Mouse (Mus musculus): ENCODE results near the gene Ehd4. TPM values are rescaled to one million over a fixed set of nuclear protein-coding genes. Genes with fewer than 3 reads are reported as not detected.

Ehd4 gene
- total RNA-seq, 2 experiments from 2014 or later, result 6.9 to 9.6 TPM

GRCm38 (mm10) chr2:120147364-120147763 is 7.0 kb downstream of the Ehd4 start:
- intact Hi-C loops (cut with DNase I), result no loop called here
- DNase-seq, result no peak

- intact Hi-C loops (cut with DNase I), result no loop called here
- no peak for DNase-seq
Observed at GRCm38 (mm10) chr2:120146543-120146942, 7.9 kb downstream of the Ehd4 start.

- DNase-seq, result no peak
- intact Hi-C loops (cut with DNase I), result no loop called here
Observed at GRCm38 (mm10) chr2:120144390-120144789, 10.0 kb downstream of the Ehd4 start.

GRCm38 (mm10) chr2:120142336-120142735 is 12.1 kb downstream of the Ehd4 start:
- intact Hi-C loops (cut with DNase I), result no loop called here
- DNase-seq, result no peak

- intact Hi-C loops (cut with DNase I), result no loop called here
- no peak for DNase-seq
Observed at GRCm38 (mm10) chr2:120141671-120142070, 12.7 kb downstream of the Ehd4 start.

- intact Hi-C loops (cut with DNase I), result no loop called here
Observed at GRCm38 (mm10) chr2:120140326-120140725, 14.1 kb downstream of the Ehd4 start.

GRCm38 (mm10) chr2:120139091-120139490 is 15.3 kb downstream of the Ehd4 start:
- intact Hi-C loops (cut with DNase I), result no loop called here

More at GRCm38 (mm10) chr2:120140326-120140725, 14.1 kb downstream of the Ehd4 start:
- no peak for DNase-seq

GRCm38 (mm10) chr2:120137281-120137680 is 17.1 kb downstream of the Ehd4 start:
- intact Hi-C loops (cut with DNase I), result no loop called here
- no peak for DNase-seq

More at GRCm38 (mm10) chr2:120139091-120139490, 15.3 kb downstream of the Ehd4 start:
- DNase-seq, result no peak

GRCm38 (mm10) chr2:120134453-120135075 is 19.8 kb downstream of the Ehd4 start:
- intact Hi-C loops (cut with DNase I), result no loop called here
- no peak for DNase-seq

GRCm38 (mm10) chr2:120131881-120132280 is 22.5 kb downstream of the Ehd4 start:
- intact Hi-C loops (cut with DNase I), result no loop called here
- DNase-seq, result no peak

GRCm38 (mm10) chr2:120129252-120129908 is 25.0 kb downstream of the Ehd4 start:
- intact Hi-C loops (cut with DNase I), result no loop called here
- DNase-seq, result no peak

GRCm38 (mm10) chr2:120128611-120129051 is 25.8 kb downstream of the Ehd4 start:
- no peak for DNase-seq
- intact Hi-C loops (cut with DNase I), result no loop called here

- no peak for DNase-seq
- intact Hi-C loops (cut with DNase I), result no loop called here
Observed at GRCm38 (mm10) chr2:120128011-120128410, 26.4 kb downstream of the Ehd4 start.

GRCm38 (mm10) chr2:120126901-120127300 is 27.5 kb downstream of the Ehd4 start:
- no peak for DNase-seq
- intact Hi-C loops (cut with DNase I), result no loop called here

GRCm38 (mm10) chr2:120126408-120126807 is 28.0 kb downstream of the Ehd4 start:
- intact Hi-C loops (cut with DNase I), result no loop called here
- DNase-seq, result no peak

GRCm38 (mm10) chr2:120125461-120125860 is 28.9 kb downstream of the Ehd4 start:
- intact Hi-C loops (cut with DNase I), result no loop called here
- no peak for DNase-seq

GRCm38 (mm10) chr2:120124946-120125345 is 29.5 kb downstream of the Ehd4 start:
- intact Hi-C loops (cut with DNase I), result no loop called here
- DNase-seq, result no peak

GRCm38 (mm10) chr2:120124096-120124495 is 30.3 kb downstream of the Ehd4 start:
- DNase-seq, result no peak
- intact Hi-C loops (cut with DNase I), result no loop called here

- intact Hi-C loops (cut with DNase I), result no loop called here
- no peak for DNase-seq
Observed at GRCm38 (mm10) chr2:120122983-120123382, 31.4 kb downstream of the Ehd4 start.

- DNase-seq, result no peak
- intact Hi-C loops (cut with DNase I), result no loop called here
Observed at GRCm38 (mm10) chr2:120117346-120117745, 37.1 kb downstream of the Ehd4 start.

- intact Hi-C loops (cut with DNase I), result no loop called here
- no peak for DNase-seq
Observed at GRCm38 (mm10) chr2:120116362-120116761, 38.0 kb downstream of the Ehd4 start.

GRCm38 (mm10) chr2:120114977-120115376 is 39.4 kb downstream of the Ehd4 start:
- intact Hi-C loops (cut with DNase I), result no loop called here

More at GRCm38 (mm10) chr2:120114977-120115376, 39.4 kb downstream of the Ehd4 start:
- no peak for DNase-seq

All from left cerebral cortex, postnatal 4 days (tissue).